Mouse (Mus musculus) liver, embryonic 13.5 days (tissue): Measurements from ENCODE around the gene Slc15a1. TPM values are rescaled to one million over a fixed set of nuclear protein-coding genes. Genes with fewer than 3 reads are reported as not detected.

Experiments used
- polyA plus RNA-seq: library from polyadenylated mRNA; unstranded; fragments of >200 nt; fragmentation: Nextera tagmentation; extraction: Ambion mirVana; gene quantifications from 2 replicates; pipeline ENCODE4 v1.2.1, GENCODE M21; 2015

Gene Slc15a1
- polyA plus RNA-seq, 1 experiment from 2014 or later, result not detected

Other genes starting within 250 kb of the Slc15a1 start
- gene Stk24, start 125.2 kb downstream of the Slc15a1 start, polyA plus RNA-seq, result 30.6 and 36.0 TPM in 2 replicates